Mouse (Mus musculus): ENCODE data around the gene Ace3.

The Ace3 gene

GRCm38 (mm10) chr11:106034986-106035385 is 40.5 kb downstream of the Ace3 start:
- TF ChIP-seq NANOG (IDR thresholded peaks at IDR 0.05; ENCODE audit: borderline replicate concordance, low read length) = no peak
- TF ChIP-seq POU5F1 (IDR thresholded peaks at IDR 0.05; ENCODE audit: borderline replicate concordance, low read length) = no peak
- TF ChIP-seq CTCF (conservative IDR thresholded peaks at IDR 0.05; ENCODE audit: low read length) = no peak
- Histone ChIP-seq H3K27me3 (ENCODE audit: insufficient read depth, low read length) (no peaks in the 10 kb centered on the region), H3K36me3 (ENCODE audit: insufficient read depth, low read length) (peaks cover 19% of the 10 kb centered on the region), H3K4me1 (replicated peaks; ENCODE audit: low read depth, low read length) (peaks cover 25% of the 10 kb centered on the region), H3K4me3 (replicated peaks; ENCODE audit: low read length) (no peak overlapping the region), H3K9me3 (ENCODE audit: low read length) (peaks cover 3% of the 10 kb centered on the region; the same call in 1 of the 2 replicates)

GRCm38 (mm10) chr11:106036548-106037417 is 42.3 kb downstream of the Ace3 start, which contains the start of gene Dcaf7:
TSS of gene Dcaf7 (plus strand) at chr11:106036872.
- Histone ChIP-seq H3K9me3 (ENCODE audit: low read length) (peaks cover 2% of the 10 kb centered on the region; the same call in 1 of the 2 replicates), H3K27me3 (ENCODE audit: insufficient read depth, low read length) (no peaks in the 10 kb centered on the region), H3K4me3 (replicated peaks; ENCODE audit: low read length) (peak within 1 kb of the TSS; percentile 99), H3K36me3 (ENCODE audit: insufficient read depth, low read length) (peaks cover 19% of the 10 kb centered on the region), H3K4me1 (replicated peaks; ENCODE audit: low read depth, low read length) (peaks cover 29% of the 10 kb centered on the region)
- TF ChIP-seq POU5F1 (IDR thresholded peaks at IDR 0.05; ENCODE audit: borderline replicate concordance, low read length) = no peak
- TF ChIP-seq CTCF (conservative IDR thresholded peaks at IDR 0.05; ENCODE audit: low read length) = no peak
- TF ChIP-seq NANOG (IDR thresholded peaks at IDR 0.05; ENCODE audit: borderline replicate concordance, low read length) = no peak

- TF ChIP-seq CTCF (conservative IDR thresholded peaks at IDR 0.05; ENCODE audit: low read length) = no peak
- no peak for TF ChIP-seq POU5F1 (IDR thresholded peaks at IDR 0.05; ENCODE audit: borderline replicate concordance, low read length)
- no peak for TF ChIP-seq NANOG (IDR thresholded peaks at IDR 0.05; ENCODE audit: borderline replicate concordance, low read length)
- Histone ChIP-seq H3K9me3 (ENCODE audit: low read length) (no peaks in the 10 kb centered on the region), H3K36me3 (ENCODE audit: insufficient read depth, low read length) (peaks cover 19% of the 10 kb centered on the region), H3K27me3 (ENCODE audit: insufficient read depth, low read length) (no peaks in the 10 kb centered on the region), H3K4me3 (replicated peaks; ENCODE audit: low read length) (peak overlapping the region; percentile 99), H3K4me1 (replicated peaks; ENCODE audit: low read depth, low read length) (peaks cover 30% of the 10 kb centered on the region)
Observed at GRCm38 (mm10) chr11:106037418-106037751, 42.9 kb downstream of the Ace3 start.

- no peaks in the 10 kb centered on the region for H3K27me3 ChIP-seq (ENCODE audit: insufficient read depth, low read length)
- no peaks in the 10 kb centered on the region for H3K9me3 ChIP-seq (ENCODE audit: low read length)
- peaks cover 30% of the 10 kb centered on the region for H3K4me1 ChIP-seq (replicated peaks; ENCODE audit: low read depth, low read length)
- H3K36me3 ChIP-seq (ENCODE audit: insufficient read depth, low read length) = peaks cover 39% of the 10 kb centered on the region
- TF ChIP-seq NANOG (IDR thresholded peaks at IDR 0.05; ENCODE audit: borderline replicate concordance, low read length) = no peak
- TF ChIP-seq POU5F1 (IDR thresholded peaks at IDR 0.05; ENCODE audit: borderline replicate concordance, low read length) = no peak
- no peak for TF ChIP-seq CTCF (conservative IDR thresholded peaks at IDR 0.05; ENCODE audit: low read length)
- H3K4me3 ChIP-seq (replicated peaks; ENCODE audit: low read length) = no peak overlapping the region
Observed at GRCm38 (mm10) chr11:106044349-106044748, 49.9 kb downstream of the Ace3 start.

GRCm38 (mm10) chr11:106045256-106045655 is 50.8 kb downstream of the Ace3 start:
- no peaks in the 10 kb centered on the region for H3K9me3 ChIP-seq (ENCODE audit: low read length)
- no peak overlapping the region for H3K4me3 ChIP-seq (replicated peaks; ENCODE audit: low read length)
- H3K27me3 ChIP-seq (ENCODE audit: insufficient read depth, low read length) = no peaks in the 10 kb centered on the region
- TF ChIP-seq CTCF (conservative IDR thresholded peaks at IDR 0.05; ENCODE audit: low read length) = no peak
- no peak for TF ChIP-seq POU5F1 (IDR thresholded peaks at IDR 0.05; ENCODE audit: borderline replicate concordance, low read length)
- TF ChIP-seq NANOG (IDR thresholded peaks at IDR 0.05; ENCODE audit: borderline replicate concordance, low read length) = no peak
- H3K4me1 ChIP-seq (replicated peaks; ENCODE audit: low read depth, low read length) = peaks cover 29% of the 10 kb centered on the region
- H3K36me3 ChIP-seq (ENCODE audit: insufficient read depth, low read length) = peaks cover 43% of the 10 kb centered on the region

GRCm38 (mm10) chr11:106045780-106046179 is 51.3 kb downstream of the Ace3 start:
- no peaks in the 10 kb centered on the region for H3K9me3 ChIP-seq (ENCODE audit: low read length)
- TF ChIP-seq POU5F1 (IDR thresholded peaks at IDR 0.05; ENCODE audit: borderline replicate concordance, low read length) (no peak), NANOG (IDR thresholded peaks at IDR 0.05; ENCODE audit: borderline replicate concordance, low read length) (no peak), CTCF (conservative IDR thresholded peaks at IDR 0.05; ENCODE audit: low read length) (no peak)
- no peaks in the 10 kb centered on the region for H3K27me3 ChIP-seq (ENCODE audit: insufficient read depth, low read length)
- H3K4me1 ChIP-seq (replicated peaks; ENCODE audit: low read depth, low read length) = peaks cover 27% of the 10 kb centered on the region
- H3K4me3 ChIP-seq (replicated peaks; ENCODE audit: low read length) = no peak overlapping the region
- peaks cover 48% of the 10 kb centered on the region for H3K36me3 ChIP-seq (ENCODE audit: insufficient read depth, low read length)

- no peak for TF ChIP-seq NANOG (IDR thresholded peaks at IDR 0.05; ENCODE audit: borderline replicate concordance, low read length)
- TF ChIP-seq POU5F1 (IDR thresholded peaks at IDR 0.05; ENCODE audit: borderline replicate concordance, low read length) = no peak
- TF ChIP-seq CTCF (conservative IDR thresholded peaks at IDR 0.05; ENCODE audit: low read length) = no peak
- Histone ChIP-seq H3K4me1 (replicated peaks; ENCODE audit: low read depth, low read length) (peaks cover 27% of the 10 kb centered on the region), H3K36me3 (ENCODE audit: insufficient read depth, low read length) (peaks cover 56% of the 10 kb centered on the region), H3K9me3 (ENCODE audit: low read length) (no peaks in the 10 kb centered on the region), H3K27me3 (ENCODE audit: insufficient read depth, low read length) (no peaks in the 10 kb centered on the region), H3K4me3 (replicated peaks; ENCODE audit: low read length) (no peak overlapping the region)
Observed at GRCm38 (mm10) chr11:106046584-106046983, 52.1 kb downstream of the Ace3 start.

GRCm38 (mm10) chr11:106053921-106054320 is 59.4 kb downstream of the Ace3 start:
- TF ChIP-seq CTCF (conservative IDR thresholded peaks at IDR 0.05; ENCODE audit: low read length) (no peak), POU5F1 (IDR thresholded peaks at IDR 0.05; ENCODE audit: borderline replicate concordance, low read length) (no peak), NANOG (IDR thresholded peaks at IDR 0.05; ENCODE audit: borderline replicate concordance, low read length) (no peak)
- no peaks in the 10 kb centered on the region for H3K9me3 ChIP-seq (ENCODE audit: low read length)
- H3K4me3 ChIP-seq (replicated peaks; ENCODE audit: low read length) = no peak overlapping the region
- no peaks in the 10 kb centered on the region for H3K27me3 ChIP-seq (ENCODE audit: insufficient read depth, low read length)
- H3K4me1 ChIP-seq (replicated peaks; ENCODE audit: low read depth, low read length) = peaks cover 17% of the 10 kb centered on the region
- H3K36me3 ChIP-seq (ENCODE audit: insufficient read depth, low read length) = peaks cover 100% of the 10 kb centered on the region
